Mouse (Mus musculus): ENCODE results near the gene Arl6ip5. TPM values are rescaled to one million over a fixed set of nuclear protein-coding genes. Genes with fewer than 3 reads are reported as not detected.

Arl6ip5 gene
- polyA plus RNA-seq, 1 experiment from 2014 or later, result 41.8 TPM

- no peak overlapping the region for H3K4me3 ChIP-seq (ENCODE audit: low read depth, low read length)
- ATAC-seq (ENCODE audit: low FRiP score), result no peak
- no peaks in the 10 kb centered on the region for H3K27me3 ChIP-seq (ENCODE audit: control insufficient read depth, insufficient read depth, low read length)
- H3K9ac ChIP-seq (ENCODE audit: low read length), result no peak overlapping the region
- H3K9me3 ChIP-seq (ENCODE audit: control insufficient read depth, low read length), result no peaks in the 10 kb centered on the region
- no peak for DNase-seq (ENCODE audit: low spot score, missing footprints)
- H3K4me2 ChIP-seq, result no peak overlapping the region
- no peaks in the 10 kb centered on the region for H3K36me3 ChIP-seq (ENCODE audit: control insufficient read depth, insufficient read depth, low read length)
- 79% methylated on average over 16 of the region's 16 CpGs for WGBS
- H3K4me1 ChIP-seq (ENCODE audit: control insufficient read depth, insufficient read depth, low read length), result peaks cover 3% of the 10 kb centered on the region; the same call in 1 of the 2 replicates
- H3K27ac ChIP-seq (ENCODE audit: low read depth, low read length), result no peak overlapping the region
Measured at GRCm38 (mm10) chr6:97273058-97273710, 62.7 kb downstream of the Arl6ip5 start.

GRCm38 (mm10) chr6:97273777-97274176 lies 63.3 kb downstream of the Arl6ip5 start:
- no peaks in the 10 kb centered on the region for H3K36me3 ChIP-seq (ENCODE audit: control insufficient read depth, insufficient read depth, low read length)
- 85% methylated on average over 3 of the region's 3 CpGs for WGBS
- H3K4me3 ChIP-seq (ENCODE audit: low read depth, low read length), result no peak overlapping the region
- H3K4me1 ChIP-seq (ENCODE audit: control insufficient read depth, insufficient read depth, low read length), result peaks cover 4% of the 10 kb centered on the region; the same call in 1 of the 2 replicates
- H3K9ac ChIP-seq (ENCODE audit: low read length), result no peak overlapping the region
- no peaks in the 10 kb centered on the region for H3K27me3 ChIP-seq (ENCODE audit: control insufficient read depth, insufficient read depth, low read length)
- ATAC-seq (ENCODE audit: low FRiP score) (no peak), DNase-seq (ENCODE audit: low spot score, missing footprints) (no peak)
- no peaks in the 10 kb centered on the region for H3K9me3 ChIP-seq (ENCODE audit: control insufficient read depth, low read length)
- H3K4me2 ChIP-seq, result no peak overlapping the region
- no peak overlapping the region for H3K27ac ChIP-seq (ENCODE audit: low read depth, low read length)

- Histone ChIP-seq H3K36me3 (ENCODE audit: control insufficient read depth, insufficient read depth, low read length) (no peaks in the 10 kb centered on the region), H3K4me2 (no peak overlapping the region), H3K27ac (ENCODE audit: low read depth, low read length) (no peak overlapping the region), H3K9me3 (ENCODE audit: control insufficient read depth, low read length) (no peaks in the 10 kb centered on the region), H3K27me3 (ENCODE audit: control insufficient read depth, insufficient read depth, low read length) (no peaks in the 10 kb centered on the region), H3K4me1 (ENCODE audit: control insufficient read depth, insufficient read depth, low read length) (peaks cover 4% of the 10 kb centered on the region; the same call in 1 of the 2 replicates), H3K9ac (ENCODE audit: low read length) (no peak overlapping the region), H3K4me3 (ENCODE audit: low read depth, low read length) (no peak overlapping the region)
- WGBS, result 62% methylated on average over 4 of the region's 4 CpGs
- no peak for ATAC-seq (ENCODE audit: low FRiP score)
- no peak for DNase-seq (ENCODE audit: low spot score, missing footprints)
Measured at GRCm38 (mm10) chr6:97275760-97276159, 65.3 kb downstream of the Arl6ip5 start.

- WGBS, result 33% methylated on average over 4 of the region's 4 CpGs
- no peak overlapping the region for H3K4me3 ChIP-seq (ENCODE audit: low read depth, low read length)
- no peaks in the 10 kb centered on the region for H3K36me3 ChIP-seq (ENCODE audit: control insufficient read depth, insufficient read depth, low read length)
- H3K9me3 ChIP-seq (ENCODE audit: control insufficient read depth, low read length), result no peaks in the 10 kb centered on the region
- H3K27ac ChIP-seq (ENCODE audit: low read depth, low read length), result no peak overlapping the region
- H3K9ac ChIP-seq (ENCODE audit: low read length), result no peak overlapping the region
- DNase-seq (ENCODE audit: low spot score, missing footprints) (peak; percentile 84), ATAC-seq (ENCODE audit: low FRiP score) (no peak)
- no peak overlapping the region for H3K4me2 ChIP-seq
- H3K4me1 ChIP-seq (ENCODE audit: control insufficient read depth, insufficient read depth, low read length), result peaks cover 4% of the 10 kb centered on the region; the same call in 1 of the 2 replicates
- H3K27me3 ChIP-seq (ENCODE audit: control insufficient read depth, insufficient read depth, low read length), result no peaks in the 10 kb centered on the region
Measured at GRCm38 (mm10) chr6:97276366-97276765, 65.9 kb downstream of the Arl6ip5 start.

GRCm38 (mm10) chr6:97276890-97277497 lies 66.5 kb downstream of the Arl6ip5 start:
- H3K4me2 ChIP-seq, result no peak overlapping the region
- no peaks in the 10 kb centered on the region for H3K36me3 ChIP-seq (ENCODE audit: control insufficient read depth, insufficient read depth, low read length)
- no peaks in the 10 kb centered on the region for H3K9me3 ChIP-seq (ENCODE audit: control insufficient read depth, low read length)
- H3K4me1 ChIP-seq (ENCODE audit: control insufficient read depth, insufficient read depth, low read length), result peaks cover 4% of the 10 kb centered on the region; the same call in 1 of the 2 replicates
- no peaks in the 10 kb centered on the region for H3K27me3 ChIP-seq (ENCODE audit: control insufficient read depth, insufficient read depth, low read length)
- no peak overlapping the region for H3K9ac ChIP-seq (ENCODE audit: low read length)
- ATAC-seq (ENCODE audit: low FRiP score), result no peak
- DNase-seq (ENCODE audit: low spot score, missing footprints), result no peak
- no peak overlapping the region for H3K27ac ChIP-seq (ENCODE audit: low read depth, low read length)
- no peak overlapping the region for H3K4me3 ChIP-seq (ENCODE audit: low read depth, low read length)
- 60% methylated on average over 5 of the region's 5 CpGs for WGBS

GRCm38 (mm10) chr6:97278014-97278787 lies 67.7 kb downstream of the Arl6ip5 start:
- peak; percentile 97 for DNase-seq (ENCODE audit: low spot score, missing footprints)
- Histone ChIP-seq H3K9me3 (ENCODE audit: control insufficient read depth, low read length) (no peaks in the 10 kb centered on the region), H3K27ac (ENCODE audit: low read depth, low read length) (no peak overlapping the region), H3K4me2 (peak overlapping the region; percentile 25; the same call in 1 of the 2 replicates), H3K9ac (ENCODE audit: low read length) (no peak overlapping the region), H3K4me1 (ENCODE audit: control insufficient read depth, insufficient read depth, low read length) (peaks cover 4% of the 10 kb centered on the region; the same call in 1 of the 2 replicates), H3K27me3 (ENCODE audit: control insufficient read depth, insufficient read depth, low read length) (no peaks in the 10 kb centered on the region), H3K36me3 (ENCODE audit: control insufficient read depth, insufficient read depth, low read length) (no peaks in the 10 kb centered on the region), H3K4me3 (ENCODE audit: low read depth, low read length) (no peak overlapping the region)
- WGBS, result 2% methylated on average over 19 of the region's 19 CpGs
- peak; percentile 68 for ATAC-seq (ENCODE audit: low FRiP score)

- Histone ChIP-seq H3K27ac (ENCODE audit: low read depth, low read length) (no peak overlapping the region), H3K9me3 (ENCODE audit: control insufficient read depth, low read length) (no peaks in the 10 kb centered on the region), H3K9ac (ENCODE audit: low read length) (no peak overlapping the region), H3K27me3 (ENCODE audit: control insufficient read depth, insufficient read depth, low read length) (no peaks in the 10 kb centered on the region), H3K4me2 (no peak overlapping the region), H3K4me1 (ENCODE audit: control insufficient read depth, insufficient read depth, low read length) (peaks cover 4% of the 10 kb centered on the region; the same call in 1 of the 2 replicates), H3K4me3 (ENCODE audit: low read depth, low read length) (no peak overlapping the region), H3K36me3 (ENCODE audit: control insufficient read depth, insufficient read depth, low read length) (no peaks in the 10 kb centered on the region)
- DNase-seq (ENCODE audit: low spot score, missing footprints) (no peak), ATAC-seq (ENCODE audit: low FRiP score) (no peak)
- WGBS, result 33% methylated on average over 6 of the region's 6 CpGs
Measured at GRCm38 (mm10) chr6:97278878-97279277, 68.4 kb downstream of the Arl6ip5 start.

Measured in midbrain, embryonic 11.5 days (tissue).